Mouse (Mus musculus) heart, postnatal 36 days (tissue): Measurements from ENCODE around the gene Bach1. TPM values are rescaled to one million over a fixed set of nuclear protein-coding genes. Genes with fewer than 3 reads are reported as not detected.
A peak's percentile ranks its signal among the peaks of the same experiment; 100 is the strongest.

Source experiments
- DNase-seq, 2 experiments: peaks; one replicate each; pipeline ENCODE4 v3.0.0; 2021 to 2022
- intact Hi-C: fragments of 180-260 bp; cut with DNase I; formaldehyde crosslinking; loops from one replicate; pipeline ENCODE4 v1.15.1; 2025
- total RNA-seq, 2 experiments: library from RNA; stranded (reverse); gene quantifications; 2 replicates each; pipeline ENCODE4 v1.2.3; 2021

Bach1 gene
- total RNA-seq, 2 experiments from 2014 or later, result 31.3 to 33.1 TPM

- intact Hi-C loops, result no loop called here
- no peak for DNase-seq
Observed at GRCm38 (mm10) chr16:87734868-87735381, 36.2 kb downstream of the Bach1 start.

DNA sequence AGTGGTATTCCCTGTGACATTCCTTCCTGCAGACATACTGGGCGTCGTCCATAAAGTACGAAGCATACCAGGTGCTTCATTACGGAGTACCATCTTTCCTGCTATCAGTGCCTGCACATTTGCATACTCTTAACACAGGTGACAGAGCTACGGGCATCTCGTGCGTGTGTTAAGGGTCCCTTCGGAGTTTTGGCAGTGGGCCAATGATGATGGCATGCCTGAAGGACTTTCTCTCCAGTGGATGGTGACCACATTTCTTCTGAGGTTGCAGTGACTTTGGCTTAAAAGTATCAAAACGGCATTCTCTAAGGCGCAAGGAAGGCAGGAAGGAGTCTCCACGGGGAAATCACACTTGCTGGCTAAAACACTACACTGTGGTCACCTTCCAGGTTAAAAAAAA, 37.4 kb downstream of the Bach1 start:
- intact Hi-C loops, result no loop called here
- DNase-seq, result no peak

DNA sequence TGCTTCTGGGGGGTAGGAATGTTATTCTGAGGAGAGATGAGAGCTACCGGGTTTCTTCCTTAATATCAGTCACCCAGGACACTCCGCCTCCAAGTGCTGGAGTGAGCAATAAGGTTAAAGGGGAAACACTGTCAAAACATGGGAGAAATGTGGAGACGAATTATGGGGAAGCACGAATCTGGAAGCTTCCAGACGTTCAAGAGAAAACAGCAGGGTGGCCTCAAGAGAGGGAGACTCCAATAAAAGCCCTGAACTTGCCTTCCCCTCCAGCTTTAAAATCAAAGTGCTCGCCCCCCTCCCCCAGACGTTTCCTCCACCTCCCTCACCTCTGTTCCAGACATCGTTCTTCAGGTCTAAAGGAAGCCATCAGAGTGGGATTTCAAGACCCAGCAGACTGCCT, 38.6 kb downstream of the Bach1 start:
- intact Hi-C loops, result no loop called here
- DNase-seq, result no peak

DNA sequence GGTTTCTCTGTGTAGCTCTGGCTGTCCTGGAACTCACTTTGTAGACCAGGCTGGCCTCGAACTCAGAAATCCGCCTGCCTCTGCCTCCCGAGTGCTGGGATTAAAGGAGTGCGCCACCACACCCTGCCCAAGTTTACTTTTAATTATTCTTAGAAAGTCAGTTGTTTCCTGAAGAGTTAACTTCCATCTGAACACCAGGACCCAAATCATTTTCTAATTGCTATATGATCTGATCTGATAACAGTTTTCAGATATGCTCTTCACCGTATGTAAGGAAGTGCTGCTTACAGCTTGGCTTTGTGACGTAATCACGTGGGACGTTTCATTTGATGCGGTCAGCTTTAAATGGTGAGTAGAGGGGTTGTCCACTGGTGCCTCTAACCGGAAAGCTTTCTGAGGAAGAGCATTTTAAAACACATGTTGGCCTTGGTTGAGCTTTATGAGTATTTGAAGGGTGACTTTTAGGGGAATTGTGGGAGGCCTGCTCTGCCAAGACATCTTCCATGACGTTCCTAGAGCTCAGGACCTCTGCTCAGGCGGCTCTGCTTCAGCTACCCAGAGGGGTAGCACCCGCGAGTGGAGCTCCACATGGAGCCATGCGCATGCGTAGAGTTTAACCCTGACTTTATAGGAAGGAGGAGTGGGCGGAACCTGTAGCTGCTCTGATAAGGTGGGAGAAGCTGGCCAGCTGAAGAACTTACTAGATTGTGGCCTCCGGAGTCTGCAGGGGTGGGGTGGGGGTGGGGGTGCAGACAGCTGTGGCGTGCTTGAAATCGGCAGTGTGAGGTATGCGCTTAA, 39.3 kb downstream of the Bach1 start:
- DNase-seq, result no peak
- intact Hi-C loops, result no loop called here

DNA sequence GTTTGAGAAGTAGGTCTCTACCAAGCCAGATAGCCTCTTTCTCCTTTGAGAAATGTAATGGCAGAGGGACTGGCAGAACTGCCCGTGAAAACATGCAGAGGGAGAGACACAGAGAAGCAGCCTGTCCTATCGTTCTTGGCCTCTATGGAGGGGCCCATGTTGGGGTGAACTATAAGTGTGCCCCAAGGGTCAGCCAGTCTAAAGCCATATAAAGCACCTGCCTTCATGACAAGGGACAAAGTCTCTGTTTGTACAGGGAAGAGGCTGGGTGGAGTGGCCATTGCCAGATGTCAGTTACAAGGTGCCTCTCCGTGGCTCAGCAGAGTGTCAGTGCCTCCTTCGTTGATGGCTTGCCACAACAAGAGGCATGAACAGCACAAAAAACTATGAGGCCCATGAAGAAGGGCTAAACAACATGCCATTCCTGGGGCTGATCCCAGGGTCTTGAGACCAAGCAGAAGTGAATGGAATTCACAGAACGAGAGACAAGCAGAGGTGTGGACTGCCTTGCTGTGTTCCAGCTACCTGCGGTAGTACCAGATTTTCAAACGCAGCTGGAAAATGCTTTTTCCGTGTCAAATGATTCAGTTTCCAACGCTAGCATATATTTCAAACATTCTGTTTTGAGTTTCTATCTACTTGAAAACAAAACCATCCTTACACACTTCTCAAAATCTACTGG, 42.4 kb downstream of the Bach1 start:
- intact Hi-C loops, result no loop called here

DNA sequence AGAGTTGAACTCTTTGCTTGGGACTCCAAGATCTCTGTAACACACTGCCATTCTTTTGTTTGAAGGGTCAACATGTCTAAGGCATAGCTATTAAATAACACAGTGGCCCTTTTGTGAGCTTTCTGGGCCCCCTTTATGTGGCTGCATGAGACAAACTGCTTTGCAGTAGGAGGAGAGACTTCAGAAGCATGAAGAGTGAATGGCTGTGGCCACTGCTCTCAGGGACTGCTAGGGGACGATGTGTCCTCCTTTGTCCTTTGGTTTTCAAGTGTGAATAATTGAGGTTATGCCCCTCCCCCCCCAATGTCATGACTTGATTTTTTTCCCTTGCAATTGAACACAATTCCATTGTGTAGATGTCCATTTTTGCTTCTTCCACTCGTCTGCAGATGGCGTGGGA, 44.9 kb downstream of the Bach1 start:
- DNase-seq, result no peak
- intact Hi-C loops, result no loop called here

More for the DNA sequence above, 42.4 kb downstream of the Bach1 start:
- no peak for DNase-seq

DNA sequence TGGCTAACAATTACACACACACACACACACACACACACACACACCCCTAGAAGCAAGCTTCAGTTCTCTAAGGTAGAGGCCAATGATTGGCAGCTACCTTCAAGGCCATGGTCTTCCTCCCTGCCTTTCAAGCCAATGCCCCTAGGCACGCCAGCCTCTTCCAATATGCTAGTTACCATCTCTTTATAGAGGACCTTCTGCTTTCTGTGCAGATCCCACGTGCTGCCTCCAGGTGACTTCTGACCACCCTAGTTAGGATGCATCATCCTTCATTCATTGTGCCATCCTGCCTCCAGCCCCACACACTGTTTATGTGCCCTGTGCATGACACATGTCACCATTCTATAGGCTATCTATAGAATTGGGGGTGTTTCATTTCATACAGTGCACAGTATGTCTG, 45.6 kb downstream of the Bach1 start:
- DNase-seq, result no peak
- intact Hi-C loops, result no loop called here

DNA sequence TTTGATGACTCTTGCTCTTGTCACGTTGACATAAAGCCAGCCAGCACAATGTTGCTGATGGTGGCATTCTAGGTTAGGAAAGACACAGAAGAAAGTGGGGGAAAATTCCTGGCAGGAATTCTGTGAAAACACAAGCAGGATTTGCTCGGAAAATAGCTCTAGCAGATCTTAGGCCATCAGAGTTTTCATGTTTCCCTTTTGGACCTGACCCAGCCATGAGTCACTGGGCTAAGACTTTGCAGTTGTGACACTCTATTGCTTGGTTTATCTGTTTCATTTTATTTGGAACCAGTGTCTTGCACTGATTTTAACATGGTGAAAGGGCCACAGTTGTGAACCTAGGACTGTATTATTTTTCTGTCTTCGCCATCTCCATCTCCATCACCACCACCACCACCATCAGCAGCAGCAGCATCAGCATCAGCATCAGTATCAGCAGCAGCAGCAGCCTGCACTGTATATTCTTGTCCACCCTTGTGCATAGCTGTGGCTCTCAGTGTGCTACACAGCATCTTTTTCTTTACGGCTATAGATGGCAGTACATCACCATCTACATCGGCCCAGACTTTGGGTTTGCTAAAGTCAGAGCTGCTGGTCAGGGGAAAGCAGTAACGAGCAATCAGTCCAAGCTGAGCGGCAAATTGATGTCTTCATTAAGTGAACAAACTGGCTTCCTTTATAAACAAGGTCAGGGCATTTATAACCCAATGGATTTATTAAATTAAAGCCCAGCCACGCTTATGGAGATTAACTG, 46.6 kb downstream of the Bach1 start:
- intact Hi-C loops, result loop anchor here (5.0 kb wide), 1 partner anchor 83 kb away; no protein-coding TSS in a partner anchor
- no peak for DNase-seq

- intact Hi-C loops, result loop anchor here (2.0 to 5.0 kb wide), 4 partner anchors 48 to 240 kb away; partner anchors contain the start of gene Bach1
- peak; percentile 75 to 83 for DNase-seq
Observed at GRCm38 (mm10) chr16:87746728-87747127, 48.0 kb downstream of the Bach1 start.

DNA sequence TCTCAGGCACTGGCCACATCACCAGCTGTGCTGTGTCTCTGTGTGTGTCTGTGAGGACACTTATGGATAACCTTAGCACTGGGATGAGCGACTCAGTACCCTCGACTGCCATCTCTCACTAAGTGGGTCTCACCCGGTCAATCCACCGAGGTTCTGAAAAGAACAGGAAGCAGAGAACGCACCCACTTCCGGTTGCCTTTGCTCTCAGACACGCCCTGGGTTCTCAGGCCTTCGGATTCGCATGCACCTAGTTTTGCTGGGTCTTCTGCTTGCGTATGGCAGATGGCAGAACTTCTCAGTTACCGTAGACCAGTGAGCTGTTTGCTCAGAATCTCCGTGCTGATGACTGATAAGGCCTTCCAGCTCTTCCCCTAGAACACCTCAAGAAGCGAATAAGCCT, 52.5 kb downstream of the Bach1 start:
- intact Hi-C loops, result no loop called here
- no peak for DNase-seq

GRCm38 (mm10) chr16:87752482-87752881, 53.7 kb downstream of the Bach1 start:
- intact Hi-C loops, result no loop called here
- no peak for DNase-seq

DNA sequence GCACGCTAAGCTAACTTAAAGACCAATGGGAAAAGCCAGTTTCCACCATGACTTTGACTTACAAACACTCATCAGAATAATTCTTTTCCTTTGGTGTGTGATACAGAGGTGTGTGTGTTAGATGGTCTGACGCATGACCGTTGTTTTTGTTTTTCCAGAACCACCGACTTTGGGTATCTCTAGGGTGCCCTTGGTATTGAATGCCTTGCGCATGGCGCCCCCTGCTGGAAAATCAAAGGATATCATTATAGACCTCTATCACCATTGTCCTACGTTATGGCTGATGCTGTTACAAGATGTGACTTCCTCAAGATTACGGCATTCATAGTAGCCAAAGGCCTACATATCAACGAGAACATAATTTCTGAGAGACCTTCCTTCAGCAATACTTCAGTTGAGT, 56.1 kb downstream of the Bach1 start:
- intact Hi-C loops, result loop anchor here (1.0 to 2.0 kb wide), 2 partner anchors 158 to 248 kb away; no protein-coding TSS in a partner anchor
- DNase-seq, result peak; percentile 73 to 75

DNA sequence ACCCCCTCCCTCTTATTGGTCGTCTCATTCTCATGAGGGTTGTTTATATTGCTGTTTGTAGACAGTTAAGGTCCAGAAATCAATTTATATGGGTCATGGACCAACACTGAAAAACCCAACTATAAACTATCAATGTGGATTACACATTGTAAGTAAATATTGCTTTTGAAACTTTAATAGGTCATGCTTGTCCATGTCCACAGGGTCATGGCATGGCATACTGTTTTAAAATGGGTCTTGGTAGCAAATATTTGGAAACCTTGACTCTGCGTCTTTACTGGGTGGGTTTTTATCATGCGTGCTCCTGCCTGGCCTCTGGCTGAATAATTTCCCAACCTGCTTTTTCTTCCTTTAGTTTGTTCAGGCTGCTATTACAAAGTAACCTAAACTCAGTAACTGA, 57.2 kb downstream of the Bach1 start:
- DNase-seq, result no peak
- intact Hi-C loops, result loop anchor here (1.0 to 2.0 kb wide), 2 partner anchors 159 to 249 kb away; no protein-coding TSS in a partner anchor

DNA sequence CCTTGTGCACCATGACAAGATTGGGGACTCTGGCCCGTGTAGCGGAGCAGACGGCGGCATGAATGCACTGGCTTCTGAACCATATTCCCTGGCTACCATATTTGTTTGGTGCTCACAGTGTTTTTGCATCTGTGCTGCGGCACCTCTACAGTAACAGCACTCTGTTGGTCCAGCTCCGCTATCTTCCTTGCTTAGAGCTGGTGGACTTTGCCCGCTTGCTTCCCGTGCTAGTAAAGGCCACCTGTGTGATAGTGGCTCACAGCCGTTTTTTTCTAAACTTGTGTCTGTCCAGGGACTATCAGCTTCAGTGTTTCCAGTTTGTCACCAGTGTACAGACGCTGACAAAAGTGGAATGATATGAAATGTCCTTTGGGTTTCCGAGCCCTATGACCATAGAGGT, 59.3 kb downstream of the Bach1 start:
- no peak for DNase-seq
- intact Hi-C loops, result no loop called here

DNA sequence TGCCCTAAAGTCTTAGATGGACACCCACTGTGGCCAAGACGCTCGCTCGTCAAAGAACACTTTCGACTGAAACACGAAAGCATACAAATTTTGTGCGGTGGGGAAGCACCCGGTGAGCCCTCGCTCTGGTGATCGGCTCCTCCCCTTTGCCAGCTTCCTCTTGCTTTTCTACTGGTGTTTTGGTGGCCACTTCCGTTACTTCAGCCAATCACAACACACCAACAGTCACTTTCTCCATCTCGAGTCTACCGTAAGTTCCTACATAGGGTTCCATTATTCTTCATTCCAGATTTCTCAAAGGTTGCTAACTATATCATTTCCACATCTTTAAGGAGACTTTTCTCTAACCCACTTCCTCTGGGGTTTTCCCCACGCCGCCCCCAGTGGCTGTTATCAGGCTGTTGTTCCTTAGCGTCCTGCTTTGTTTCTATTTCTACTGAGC, 65.9 kb downstream of the Bach1 start:
- intact Hi-C loops, result no loop called here
- no peak for DNase-seq

DNA sequence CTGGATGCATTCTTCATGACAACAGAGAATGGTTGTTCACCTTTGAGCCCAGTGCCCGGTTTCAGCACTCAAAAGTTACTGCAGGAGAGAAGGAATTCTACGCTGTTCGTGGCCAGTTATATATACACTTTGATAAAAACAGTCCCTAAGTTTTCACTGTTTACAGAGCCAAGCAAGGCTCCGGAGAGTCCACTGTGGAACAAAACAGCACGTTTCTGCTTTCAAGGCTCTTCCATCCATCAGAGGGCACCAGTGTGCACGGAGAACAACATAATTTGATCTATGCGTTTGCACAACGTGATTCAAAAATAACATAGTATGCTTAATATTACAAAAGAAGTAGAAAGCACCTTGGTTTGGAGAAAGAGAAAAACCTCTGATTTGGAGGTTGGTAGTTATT, 67.2 kb downstream of the Bach1 start:
- intact Hi-C loops, result no loop called here
- DNase-seq, result no peak

DNA sequence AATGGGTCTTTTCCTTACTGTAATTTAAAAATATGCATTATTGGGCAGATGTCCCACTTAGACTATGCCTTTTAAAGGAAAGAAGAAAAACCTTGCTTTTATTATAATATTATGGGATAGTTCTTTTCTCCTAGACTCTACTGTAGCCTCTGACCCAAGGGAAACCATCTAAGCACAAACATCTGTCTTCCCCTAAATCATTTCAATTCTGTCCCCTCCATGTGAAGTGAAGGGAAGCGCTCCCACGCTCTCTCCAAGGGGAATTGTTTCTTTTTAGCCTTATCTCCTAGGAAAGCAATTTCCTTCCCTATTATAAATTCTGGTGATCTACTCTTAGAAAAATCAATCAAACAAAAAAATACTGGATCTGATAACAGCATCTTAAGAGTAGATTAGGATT, 71.8 kb downstream of the Bach1 start:
- intact Hi-C loops, result no loop called here
- no peak for DNase-seq

- intact Hi-C loops, result no loop called here
- no peak for DNase-seq
Observed at GRCm38 (mm10) chr16:87771926-87772325, 73.2 kb downstream of the Bach1 start.

DNA sequence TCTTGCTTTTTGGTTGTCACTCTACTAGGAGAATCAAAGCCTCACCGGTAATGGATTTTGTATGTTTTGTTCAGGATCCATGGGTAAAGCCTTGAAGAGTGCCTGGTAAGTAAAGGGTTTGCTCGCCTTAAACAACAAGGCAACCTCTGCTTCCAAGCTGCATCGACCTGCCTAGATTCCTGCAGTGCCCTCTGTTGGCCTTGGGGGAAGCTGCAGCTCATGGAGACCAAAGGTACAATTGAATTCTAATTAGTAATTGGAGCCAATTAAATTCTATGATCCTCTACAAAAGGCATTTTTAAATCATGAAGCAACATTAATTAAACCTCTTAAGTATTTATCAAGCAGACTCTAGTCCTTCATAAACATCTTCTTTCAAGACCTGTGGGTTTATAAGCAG, 75.7 kb downstream of the Bach1 start:
- peak in 1 of 2 experiments; percentile 21 for DNase-seq
- intact Hi-C loops, result no loop called here

- intact Hi-C loops, result no loop called here
- no peak for DNase-seq
Observed at GRCm38 (mm10) chr16:87777373-87777772, 78.6 kb downstream of the Bach1 start.

- intact Hi-C loops, result no loop called here
- no peak for DNase-seq
Observed at GRCm38 (mm10) chr16:87781637-87782036, 82.9 kb downstream of the Bach1 start.
